24 mouse cellular contexts compared by ENCODE assay signal in genomic region chr6:42790949-42791556, GRCm38 (mm10). TPM values are rescaled to one million over a fixed set of nuclear protein-coding genes. Genes with fewer than 3 reads are reported as not detected.
DNase-seq lines count a peak whose midpoint lies in the region; ATAC-seq and TF ChIP-seq lines count a peak whose summit lies in the region.
"Had no signal": no experiment of that assay in that cellular context is flagged by ENCODE, and none has a peak within 500 bp of the region (broad histone marks: within the 10 kb centered on the region; RNA-seq: fewer than 3 reads in every experiment).

No protein-coding gene starts in this region.

- peak; percentile 98 for ATAC-seq in forebrain, postnatal 0 days
- ATAC-seq: activated CD4-positive, CD25-positive, alpha-beta regulatory T cell, adult 4 months had no signal

- DNase-seq in left cerebral cortex, adult 11 months (ENCODE audit: low spot score): peak; percentile 22
- DNase-seq in left cerebral cortex, postnatal 36 days (ENCODE audit: low spot score in 2 of 2): no peak
- peak; percentile 10 to 32 for DNase-seq in right cerebral cortex, adult 2 months (ENCODE audit: low spot score in 2 of 2)
- no peak for DNase-seq in right cerebral cortex, postnatal 4 days
- DNase-seq in forebrain, postnatal 0 days: peak; percentile 63
- DNase-seq in right cerebral cortex, postnatal 36 days (ENCODE audit: low spot score in 2 of 2): peak; percentile 2 to 13
- DNase-seq in kidney, adult 11 months: no peak
- no peak for DNase-seq in layer of hippocampus, postnatal 10 days (ENCODE audit: low spot score in 2 of 2)
- DNase-seq: adrenal gland, postnatal 14 days; cerebellum, adult 8-10 months; gastrocnemius, postnatal 25 days; layer of hippocampus, postnatal 36 days; lung, postnatal 10 days; thymus, postnatal 4 days had no signal

- no peak for TF ChIP-seq CTCF in forebrain, postnatal 0 days (IDR thresholded peaks at IDR 0.05; ENCODE audit: low read depth)

- no peaks in the 10 kb centered on the region for H3K36me3 ChIP-seq in forebrain, postnatal 0 days (ENCODE audit: insufficient read depth)
- H3K36me3 ChIP-seq: kidney, embryonic 15.5 days had no signal

- 54% methylated on average over 9 of the region's 9 CpGs for WGBS in forebrain, postnatal 0 days

- no peaks in the 10 kb centered on the region for H3K27me3 ChIP-seq in forebrain, postnatal 0 days (ENCODE audit: insufficient read depth, low read length)
- H3K27me3 ChIP-seq: kidney, embryonic 15.5 days had no signal

- H3K4me3 ChIP-seq in forebrain, postnatal 0 days (ENCODE audit: low read depth, low read length): no peak overlapping the region
- H3K4me3 ChIP-seq: kidney, embryonic 15.5 days had no signal

- no peaks in the 10 kb centered on the region for H3K4me1 ChIP-seq in forebrain, postnatal 0 days (ENCODE audit: insufficient read depth)
- H3K4me1 ChIP-seq: kidney, embryonic 15.5 days had no signal

- no peaks in the 10 kb centered on the region for H3K9me3 ChIP-seq in forebrain, postnatal 0 days (ENCODE audit: low read length)
- H3K9me3 ChIP-seq: kidney, embryonic 15.5 days had no signal

- H3K27ac ChIP-seq in forebrain, postnatal 0 days (ENCODE audit: low read depth, low read length): peak overlapping the region; percentile 72
- H3K27ac ChIP-seq: kidney, embryonic 15.5 days had no signal

- intact Hi-C loops in left cerebral cortex, postnatal 36 days (cut with DNase I): no loop called here

- H3K4me2 ChIP-seq in forebrain, postnatal 0 days (ENCODE audit: low read depth): no peak overlapping the region
- H3K4me2 ChIP-seq: kidney, embryonic 15.5 days had no signal

- no peak overlapping the region for H3K9ac ChIP-seq in forebrain, postnatal 0 days
- H3K9ac ChIP-seq: kidney, embryonic 15.5 days had no signal

RNA-seq across cellular contexts. Expression of gene Olfr452, which starts 6.2 kb away (rescaled TPM):
- total RNA-seq in left cerebral cortex, postnatal 36 days (2021): not detected
- not detected in 2 replicates for total RNA-seq in forebrain, postnatal 0 days (2014; rRNA removed)
- not detected in 2 replicates for polyA plus RNA-seq in forebrain, postnatal 0 days (2015; fragmentation: Nextera tagmentation; extraction: Ambion mirVana)
- not detected for total RNA-seq in layer of hippocampus, postnatal 10 days (2021)
- total RNA-seq: adrenal gland, postnatal 14 days; gastrocnemius, postnatal 25 days; heart, adult 8-10 months; layer of hippocampus, postnatal 36 days; megakaryocyte, adult 5-6 weeks had no signal
- polyA plus RNA-seq: activated CD4-positive, CD25-positive, alpha-beta regulatory T cell, adult 4 months; C2C12; heart, postnatal 0 days; kidney, embryonic 15.5 days; large intestine, adult 2 months; limb, embryonic 14.5 days; liver, embryonic 16.5 days had no signal

RNA-seq across cellular contexts. Expression of gene Olfr450, which starts 20.7 kb away (rescaled TPM):
- not detected for total RNA-seq in left cerebral cortex, postnatal 36 days (2021)
- not detected in 2 replicates for total RNA-seq in forebrain, postnatal 0 days (2014; rRNA removed)
- polyA plus RNA-seq in forebrain, postnatal 0 days (2015; fragmentation: Nextera tagmentation; extraction: Ambion mirVana): not detected in 2 replicates
- total RNA-seq in layer of hippocampus, postnatal 10 days (2021): not detected
- total RNA-seq: adrenal gland, postnatal 14 days; gastrocnemius, postnatal 25 days; heart, adult 8-10 months; layer of hippocampus, postnatal 36 days; megakaryocyte, adult 5-6 weeks had no signal
- polyA plus RNA-seq: activated CD4-positive, CD25-positive, alpha-beta regulatory T cell, adult 4 months; C2C12; embryonic facial prominence, embryonic 14.5 days; heart, postnatal 0 days; kidney, embryonic 15.5 days; large intestine, adult 2 months; limb, embryonic 14.5 days; liver, embryonic 16.5 days had no signal

RNA-seq across cellular contexts. Expression of gene Olfr38, which starts 34.8 kb away (rescaled TPM):
- not detected for total RNA-seq in left cerebral cortex, postnatal 36 days (2021)
- total RNA-seq in forebrain, postnatal 0 days (2014; rRNA removed): not detected in 2 replicates
- polyA plus RNA-seq in forebrain, postnatal 0 days (2015; fragmentation: Nextera tagmentation; extraction: Ambion mirVana): not detected in 2 replicates
- not detected for total RNA-seq in layer of hippocampus, postnatal 10 days (2021)
- total RNA-seq: adrenal gland, postnatal 14 days; gastrocnemius, postnatal 25 days; heart, adult 8-10 months; layer of hippocampus, postnatal 36 days; megakaryocyte, adult 5-6 weeks had no signal
- polyA plus RNA-seq: activated CD4-positive, CD25-positive, alpha-beta regulatory T cell, adult 4 months; C2C12; embryonic facial prominence, embryonic 14.5 days; heart, postnatal 0 days; kidney, embryonic 15.5 days; large intestine, adult 2 months; limb, embryonic 14.5 days; liver, embryonic 16.5 days had no signal

RNA-seq across cellular contexts. Expression of gene Olfr449, which starts 43.1 kb away (rescaled TPM):
- not detected for total RNA-seq in left cerebral cortex, postnatal 36 days (2021)
- not detected in 2 replicates for total RNA-seq in forebrain, postnatal 0 days (2014; rRNA removed)
- polyA plus RNA-seq in forebrain, postnatal 0 days (2015; fragmentation: Nextera tagmentation; extraction: Ambion mirVana): not detected in 2 replicates
- not detected for total RNA-seq in layer of hippocampus, postnatal 10 days (2021)
- total RNA-seq: adrenal gland, postnatal 14 days; gastrocnemius, postnatal 25 days; heart, adult 8-10 months; layer of hippocampus, postnatal 36 days; megakaryocyte, adult 5-6 weeks had no signal
- polyA plus RNA-seq: activated CD4-positive, CD25-positive, alpha-beta regulatory T cell, adult 4 months; C2C12; embryonic facial prominence, embryonic 14.5 days; heart, postnatal 0 days; kidney, embryonic 15.5 days; large intestine, adult 2 months; limb, embryonic 14.5 days; liver, embryonic 16.5 days had no signal

RNA-seq across cellular contexts. Expression of gene Olfr453, which starts 51.9 kb away (rescaled TPM):
- not detected for total RNA-seq in left cerebral cortex, postnatal 36 days (2021)
- not detected in 2 replicates for total RNA-seq in forebrain, postnatal 0 days (2014; rRNA removed)
- polyA plus RNA-seq in forebrain, postnatal 0 days (2015; fragmentation: Nextera tagmentation; extraction: Ambion mirVana): not detected in 2 replicates
- not detected for total RNA-seq in layer of hippocampus, postnatal 10 days (2021)
- total RNA-seq: adrenal gland, postnatal 14 days; gastrocnemius, postnatal 25 days; heart, adult 8-10 months; layer of hippocampus, postnatal 36 days; megakaryocyte, adult 5-6 weeks had no signal
- polyA plus RNA-seq: activated CD4-positive, CD25-positive, alpha-beta regulatory T cell, adult 4 months; C2C12; embryonic facial prominence, embryonic 14.5 days; heart, postnatal 0 days; kidney, embryonic 15.5 days; large intestine, adult 2 months; limb, embryonic 14.5 days; liver, embryonic 16.5 days had no signal

Comparison
In these comparisons a context has a peak if more than half of its experiments do, and no peak if none do; other contexts are left out.
1. DNase-seq: peak in left cerebral cortex, adult 11 months (single experiment), right cerebral cortex, adult 2 months (2 of 2), forebrain, postnatal 0 days (single experiment) and right cerebral cortex, postnatal 36 days (2 of 2); none in left cerebral cortex, postnatal 36 days (0 of 2), right cerebral cortex, postnatal 4 days (single experiment), kidney, adult 11 months (single experiment) and layer of hippocampus, postnatal 10 days (0 of 2).